Mouse (Mus musculus) small intestine, adult 2 months (tissue): Measurements from ENCODE around the gene Zmiz1.

Experiments used
- CTCF ChIP-seq: fragments of 200-500 bp; IDR thresholded peaks from 2 replicates; pipeline ENCODE4 v1.5.1; 2012; ENCODE audit warnings: low read depth, mild to moderate bottlenecking, control low read depth, inconsistent platforms, low read length, moderate library complexity, mixed read lengths; ENCODE audit not compliant: insufficient replicate concordance, insufficient read length; ENCODE audit errors: extremely low read depth
- POLR2A ChIP-seq: fragments of 200-500 bp; IDR thresholded peaks from 2 replicates; pipeline ENCODE4 v1.6.1; 2012; ENCODE audit warnings: low read depth, mild to moderate bottlenecking, control low read depth, inconsistent platforms, low read length, moderate library complexity

DNA sequence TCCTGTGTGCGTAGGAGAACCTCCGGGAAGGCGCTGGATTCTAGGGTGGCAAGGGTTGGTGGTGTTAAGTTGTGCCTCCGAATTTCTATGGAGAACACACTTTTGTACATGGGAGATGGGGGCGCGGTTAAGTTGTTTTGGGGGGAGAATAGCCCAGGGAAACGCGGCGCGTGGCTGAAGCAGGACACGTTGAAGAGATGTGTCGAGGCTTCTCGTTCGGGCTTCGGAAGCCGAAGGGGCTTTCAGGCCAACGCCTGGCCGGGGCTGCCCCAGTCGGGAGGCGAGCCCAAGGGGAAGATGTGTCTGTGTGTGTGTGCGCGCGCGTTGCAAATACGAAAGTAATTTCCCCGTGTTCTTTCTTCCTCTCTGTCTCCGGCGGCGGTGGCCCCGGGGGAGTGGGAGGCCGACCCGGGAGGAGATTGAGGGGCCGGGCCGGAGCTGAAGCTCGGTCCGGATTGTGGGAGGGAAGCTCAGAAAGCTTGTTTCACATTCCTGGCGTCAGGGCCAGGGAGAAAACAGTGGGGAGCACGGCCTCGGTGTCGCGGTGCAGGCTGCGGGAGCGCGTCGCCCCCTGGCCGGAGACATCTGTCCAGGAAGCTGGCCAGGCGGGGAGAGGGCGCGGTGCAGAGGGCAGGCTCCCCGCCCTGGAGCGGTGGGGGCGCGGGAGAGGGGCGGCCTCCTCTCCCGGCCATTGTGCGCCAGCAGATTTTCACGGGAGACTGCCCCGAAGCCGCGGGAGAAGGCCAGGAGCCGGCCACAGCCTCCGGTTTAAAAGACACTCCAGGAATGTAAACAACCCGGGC is 1.2 kb downstream of the Zmiz1 start:
- no peak for TF ChIP-seq CTCF
- no peak; the same call in 1 of the 2 replicates for TF ChIP-seq POLR2A
